ENCODE assay signal across 9 mouse cellular contexts in genomic region chr1:161180674-161181073, GRCm38 (mm10). TPM values are rescaled to one million over a fixed set of nuclear protein-coding genes. Genes with fewer than 3 reads are reported as not detected.
DNase-seq lines count a peak whose midpoint lies in the region; ATAC-seq lines count a peak whose summit lies in the region.
"Had no signal": no experiment of that assay in that cellular context is flagged by ENCODE, and none has a peak within 500 bp of the region (broad histone marks: within the 10 kb centered on the region; RNA-seq: fewer than 3 reads in every experiment).

No protein-coding gene starts in this region.

- 56% methylated on average over 8 of the region's 8 CpGs for WGBS in neural tube, embryonic 15.5 days
- 40% methylated on average over 8 of the region's 8 CpGs for WGBS in liver, embryonic 13.5 days (ENCODE audit: insufficient replicate concordance)

- no peak overlapping the region for H3K4me3 ChIP-seq in neural tube, embryonic 15.5 days (replicated peaks)
- no peak overlapping the region for H3K4me3 ChIP-seq in liver, embryonic 13.5 days (replicated peaks)
- H3K4me3 ChIP-seq: heart, embryonic 15.5 days; myocyte had no signal

- peak; percentile 61 for DNase-seq in neural tube, embryonic 10.5 days (ENCODE audit: extremely low spot score, low spot score)
- peak; percentile 67 for DNase-seq in T-cell, adult 2 months (ENCODE audit: low spot score)
- DNase-seq in cerebellum, adult 9-10 months: peak; percentile 37
- DNase-seq in heart, postnatal 4 days: peak; percentile 58
- peak; percentile 60 for DNase-seq in liver, embryonic 13.5 days
- peak; percentile 39 for DNase-seq in right cerebral cortex, postnatal 14 days

- H3K4me2 ChIP-seq in neural tube, embryonic 15.5 days: no peak overlapping the region
- H3K4me2 ChIP-seq in liver, embryonic 13.5 days: no peak overlapping the region
- H3K4me2 ChIP-seq: heart, embryonic 15.5 days had no signal

- H3K27ac ChIP-seq in neural tube, embryonic 15.5 days (replicated peaks): no peak overlapping the region
- H3K27ac ChIP-seq in liver, embryonic 13.5 days: no peak overlapping the region
- H3K27ac ChIP-seq: heart, embryonic 15.5 days had no signal

- no peak overlapping the region for H3K9ac ChIP-seq in neural tube, embryonic 15.5 days (replicated peaks)
- H3K9ac ChIP-seq in liver, embryonic 13.5 days: no peak overlapping the region
- H3K9ac ChIP-seq: heart, embryonic 15.5 days had no signal

- no peak for ATAC-seq in neural tube, embryonic 15.5 days (ENCODE audit: low FRiP score)
- ATAC-seq in liver, embryonic 13.5 days (ENCODE audit: low read depth): no peak

- H3K4me1 ChIP-seq in neural tube, embryonic 15.5 days: no peaks in the 10 kb centered on the region
- H3K4me1 ChIP-seq in liver, embryonic 13.5 days (replicated peaks): 0 out of 2 replicates have a peak, but pooled peaks cover 3% of the 10 kb centered on the region
- H3K4me1 ChIP-seq: heart, embryonic 15.5 days had no signal

- H3K9me3 ChIP-seq in neural tube, embryonic 15.5 days (replicated peaks): no peaks in the 10 kb centered on the region
- no peaks in the 10 kb centered on the region for H3K9me3 ChIP-seq in liver, embryonic 13.5 days (replicated peaks)
- H3K9me3 ChIP-seq: heart, embryonic 15.5 days had no signal

- H3K27me3 ChIP-seq in neural tube, embryonic 15.5 days (replicated peaks): no peaks in the 10 kb centered on the region
- no peaks in the 10 kb centered on the region for H3K27me3 ChIP-seq in liver, embryonic 13.5 days
- H3K27me3 ChIP-seq: heart, embryonic 15.5 days had no signal

- H3K36me3 ChIP-seq in neural tube, embryonic 15.5 days: no peaks in the 10 kb centered on the region
- H3K36me3 ChIP-seq in liver, embryonic 13.5 days: no peaks in the 10 kb centered on the region
- H3K36me3 ChIP-seq: heart, embryonic 15.5 days had no signal

RNA-seq across cellular contexts. Expression of gene Tex50, which starts 21.6 kb away (rescaled TPM):
- polyA plus RNA-seq in neural tube, embryonic 15.5 days (2015; fragmentation: Nextera tagmentation; extraction: Ambion mirVana): 1.0 and 1.2 TPM in 2 replicates
- not detected for total RNA-seq in heart, postnatal 4 days (2021)
- not detected in 2 replicates for polyA plus RNA-seq in liver, embryonic 13.5 days (2015; fragmentation: Nextera tagmentation; extraction: Ambion mirVana)
- polyA plus RNA-seq: myocyte had no signal

RNA-seq across cellular contexts. Expression of gene Ankrd45, which starts 38.2 kb away (rescaled TPM):
- 20.8 and 24.4 TPM in 2 replicates for polyA plus RNA-seq in neural tube, embryonic 15.5 days (2015; fragmentation: Nextera tagmentation; extraction: Ambion mirVana)
- total RNA-seq in heart, postnatal 4 days (2021): 1 to 10 TPM; 3.8 TPM
- polyA plus RNA-seq in liver, embryonic 13.5 days (2015; fragmentation: Nextera tagmentation; extraction: Ambion mirVana): 0.06 TPM in 1 of 2 replicates, not detected in the other

RNA-seq across cellular contexts. Expression of gene Klhl20, which starts 49.4 kb away (rescaled TPM):
- polyA plus RNA-seq in neural tube, embryonic 15.5 days (2015; fragmentation: Nextera tagmentation; extraction: Ambion mirVana): 18.7 and 20.6 TPM in 2 replicates
- 10 to 100 TPM; 11.9 to 14.7 TPM for total RNA-seq in heart, postnatal 4 days (2021)
- 5.7 and 7.6 TPM in 2 replicates for polyA plus RNA-seq in liver, embryonic 13.5 days (2015; fragmentation: Nextera tagmentation; extraction: Ambion mirVana)

Comparison
In these comparisons a context has a peak if more than half of its experiments do, and no peak if none do; other contexts are left out.
1. RNA of gene Ankrd45, which starts 38.2 kb away (polyA plus RNA-seq): 20.8 to 24.4 TPM in neural tube, embryonic 15.5 days; 0.06 TPM in liver, embryonic 13.5 days; every median in the first group is over 10 times any median in the second.
2. Peak in every context shown above with its lines, with median percentiles within 50 percentile points of each other: DNase-seq.